Mouse (Mus musculus): Measurements from ENCODE around the gene Cep95.
"Not testable (repeated sequence)": the region's sequence is repeated elsewhere in the genome, so short reads cannot be mapped to it uniquely, and the experiment has no call there.

Gene Cep95

GRCm38 (mm10) chr11:106788775-106789459, at the start of gene Cep95, which contains the start of gene Ddx5:
Gene Cep95, plus strand, starts transcription at chr11:106789252.
Gene Ddx5, minus strand, starts transcription at chr11:106789185.
- DNase-seq (ENCODE audit: extremely low spot score, low read depth, low spot score) = peak; percentile 88

GRCm38 (mm10) chr11:106740724-106741123, 48.3 kb upstream of the Cep95 start:
- not testable (repeated sequence) for DNase-seq (ENCODE audit: extremely low spot score, low read depth, low spot score)

GRCm38 (mm10) chr11:106741232-106741631, 47.8 kb upstream of the Cep95 start:
- no peak for DNase-seq (ENCODE audit: extremely low spot score, low read depth, low spot score)

GRCm38 (mm10) chr11:106741826-106742225, 47.2 kb upstream of the Cep95 start:
- DNase-seq (ENCODE audit: extremely low spot score, low read depth, low spot score) = no peak

- no peak for DNase-seq (ENCODE audit: extremely low spot score, low read depth, low spot score)
These were observed 46.6 kb upstream of the Cep95 start for GRCm38 (mm10) chr11:106742388-106742841.

- DNase-seq (ENCODE audit: extremely low spot score, low read depth, low spot score) = no peak
These were observed 44.1 kb upstream of the Cep95 start for GRCm38 (mm10) chr11:106744949-106745348.

GRCm38 (mm10) chr11:106749557-106750120, 39.4 kb upstream of the Cep95 start:
- not testable (repeated sequence) for DNase-seq (ENCODE audit: extremely low spot score, low read depth, low spot score)

GRCm38 (mm10) chr11:106750121-106750751, 38.8 kb upstream of the Cep95 start, which contains the start of gene Pecam1:
Gene Pecam1, minus strand, starts transcription at chr11:106750628.
- no peak for DNase-seq (ENCODE audit: extremely low spot score, low read depth, low spot score)

GRCm38 (mm10) chr11:106751039-106752018, 37.7 kb upstream of the Cep95 start, which contains the start of gene Milr1:
Gene Milr1, plus strand, starts transcription at chr11:106751226.
- DNase-seq (ENCODE audit: extremely low spot score, low read depth, low spot score) = no peak

- no peak for DNase-seq (ENCODE audit: extremely low spot score, low read depth, low spot score)
These were observed 36.9 kb upstream of the Cep95 start for GRCm38 (mm10) chr11:106752103-106752502.

GRCm38 (mm10) chr11:106753314-106753713, 35.7 kb upstream of the Cep95 start:
- no peak for DNase-seq (ENCODE audit: extremely low spot score, low read depth, low spot score)

GRCm38 (mm10) chr11:106755583-106755982, 33.5 kb upstream of the Cep95 start:
- DNase-seq (ENCODE audit: extremely low spot score, low read depth, low spot score) = no peak

GRCm38 (mm10) chr11:106759028-106759427, 30.0 kb upstream of the Cep95 start:
- no peak for DNase-seq (ENCODE audit: extremely low spot score, low read depth, low spot score)

GRCm38 (mm10) chr11:106760511-106760910, 28.5 kb upstream of the Cep95 start:
- no peak for DNase-seq (ENCODE audit: extremely low spot score, low read depth, low spot score)

GRCm38 (mm10) chr11:106762139-106762799, 26.8 kb upstream of the Cep95 start:
- DNase-seq (ENCODE audit: extremely low spot score, low read depth, low spot score) = no peak

- DNase-seq (ENCODE audit: extremely low spot score, low read depth, low spot score) = no peak
These were observed 26.3 kb upstream of the Cep95 start for GRCm38 (mm10) chr11:106762800-106763185.

- DNase-seq (ENCODE audit: extremely low spot score, low read depth, low spot score) = no peak
These were observed 22.4 kb upstream of the Cep95 start for GRCm38 (mm10) chr11:106766611-106767162.

- no peak for DNase-seq (ENCODE audit: extremely low spot score, low read depth, low spot score)
These were observed 21.5 kb upstream of the Cep95 start for GRCm38 (mm10) chr11:106767516-106767915.

- no peak for DNase-seq (ENCODE audit: extremely low spot score, low read depth, low spot score)
These were observed 18.7 kb upstream of the Cep95 start for GRCm38 (mm10) chr11:106770195-106770974.
